Mouse (Mus musculus) gastrocnemius, adult 18-20 months (tissue): ENCODE results near the gene Hist1h3b. TPM values are rescaled to one million over a fixed set of nuclear protein-coding genes. Genes with fewer than 3 reads are reported as not detected.
"Not testable (repeated sequence)": the region's sequence is repeated elsewhere in the genome, so short reads cannot be mapped to it uniquely, and the experiment has no call there.

ENCODE experiments used
- DNase-seq: peaks from one replicate; pipeline ENCODE4 v3.0.0; 2021; ENCODE audit warnings: low spot score
- total RNA-seq, 2 experiments: library from RNA; stranded (reverse); gene quantifications; 2 replicates each; pipeline ENCODE4 v1.2.3; 2021

Hist1h3b gene
- total RNA-seq, 2 experiments from 2014 or later = 1.3 TPM; not detected in 1

DNA sequence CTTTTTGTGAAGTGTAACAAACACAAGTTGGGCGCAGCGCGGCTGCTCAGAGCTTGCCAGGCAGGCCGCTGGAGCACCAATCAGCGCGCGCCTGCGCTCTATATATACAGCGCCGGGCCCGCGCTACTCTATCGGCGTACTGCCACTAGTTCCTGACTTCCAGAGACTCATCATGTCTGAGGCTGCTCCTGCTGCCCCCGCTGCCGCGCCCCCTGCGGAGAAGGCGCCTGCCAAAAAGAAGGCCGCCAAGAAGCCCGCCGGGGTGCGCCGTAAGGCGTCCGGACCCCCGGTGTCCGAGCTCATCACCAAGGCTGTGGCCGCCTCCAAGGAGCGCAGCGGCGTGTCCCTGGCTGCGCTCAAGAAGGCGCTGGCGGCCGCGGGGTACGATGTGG lies 13.4 kb upstream of the Hist1h3b start, which contains the start of gene Hist1h1c:
TSS of gene Hist1h1c (plus strand) at position 132 of the 392 bp plus-strand sequence.
- DNase-seq = peak; percentile 82

DNA sequence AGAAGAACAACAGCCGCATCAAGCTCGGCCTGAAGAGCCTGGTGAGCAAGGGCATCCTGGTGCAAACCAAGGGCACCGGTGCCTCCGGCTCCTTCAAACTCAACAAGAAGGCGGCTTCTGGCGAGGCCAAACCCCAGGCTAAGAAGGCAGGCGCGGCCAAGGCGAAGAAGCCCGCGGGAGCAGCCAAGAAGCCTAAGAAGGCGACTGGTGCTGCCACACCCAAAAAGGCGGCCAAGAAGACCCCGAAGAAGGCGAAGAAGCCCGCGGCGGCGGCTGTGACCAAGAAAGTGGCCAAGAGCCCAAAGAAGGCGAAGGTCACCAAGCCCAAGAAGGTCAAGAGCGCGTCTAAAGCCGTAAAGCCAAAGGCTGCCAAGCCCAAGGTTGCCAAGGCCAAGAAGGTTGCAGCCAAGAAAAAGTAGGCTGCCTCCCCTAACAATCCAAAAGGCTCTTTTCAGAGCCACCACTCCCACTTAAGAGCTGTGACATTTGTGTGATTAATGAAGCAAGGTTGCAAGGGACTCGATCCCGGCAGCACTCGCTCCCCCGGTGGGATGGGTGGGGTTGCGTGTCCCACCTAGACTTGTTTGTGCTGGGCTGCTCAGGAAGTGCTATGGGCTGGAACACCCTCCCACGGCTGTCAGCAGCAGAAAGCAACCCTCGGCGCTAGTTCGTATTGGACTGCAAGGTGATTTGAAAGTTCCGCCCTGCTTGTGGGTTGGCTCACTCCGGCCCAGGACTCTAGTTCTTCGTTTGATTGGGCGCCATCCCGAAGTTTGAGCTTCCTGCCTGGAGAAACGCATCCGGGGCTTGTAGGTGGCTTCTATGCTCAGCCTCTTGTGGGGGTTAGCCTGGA lies 12.8 kb upstream of the Hist1h3b start:
- peak; percentile 96 for DNase-seq

DNA sequence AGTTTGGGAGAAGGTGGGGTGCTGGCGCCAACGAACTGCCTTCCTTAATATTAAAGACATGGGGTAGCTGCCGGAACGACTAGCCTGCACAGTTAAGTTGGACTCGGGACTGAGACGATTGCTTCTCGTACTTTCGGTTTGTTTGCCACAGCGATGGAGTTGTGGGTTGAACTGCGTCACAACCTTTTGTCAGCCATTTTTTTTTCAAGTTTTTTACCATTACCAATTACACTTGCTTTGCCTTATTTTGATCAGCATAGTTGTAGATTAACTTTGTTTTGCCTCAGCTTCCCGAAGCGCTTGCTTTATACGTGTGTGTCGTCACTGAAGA lies 12.2 kb upstream of the Hist1h3b start:
- DNase-seq = no peak

DNA sequence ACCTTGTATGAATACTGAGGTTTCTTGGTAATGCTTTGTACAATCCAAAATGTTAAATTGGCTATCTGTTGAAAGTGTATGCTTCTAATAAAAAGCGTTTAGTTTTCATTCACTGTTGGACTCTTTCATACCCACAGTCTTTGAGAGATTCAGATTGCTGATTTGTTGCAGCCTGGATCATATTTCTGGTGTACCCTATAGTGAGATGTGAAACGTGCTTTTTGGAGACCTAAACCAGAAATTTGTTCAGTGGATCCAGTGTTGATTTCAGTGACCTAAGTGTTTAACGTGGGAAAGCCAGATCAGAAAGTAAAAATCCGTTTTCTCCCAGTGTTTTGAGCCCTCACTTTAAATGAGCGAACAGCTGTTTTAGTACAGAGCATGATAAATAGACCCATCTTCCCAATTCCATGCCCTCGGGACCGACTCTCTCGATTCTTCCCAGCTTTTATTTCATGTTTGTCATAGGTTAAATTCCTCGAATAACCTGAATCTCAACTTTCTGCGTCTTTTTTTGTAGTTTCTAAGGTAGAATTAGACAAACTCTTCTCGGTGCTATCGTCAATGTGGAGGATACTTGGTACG lies 11.7 kb upstream of the Hist1h3b start:
- no peak for DNase-seq

DNA sequence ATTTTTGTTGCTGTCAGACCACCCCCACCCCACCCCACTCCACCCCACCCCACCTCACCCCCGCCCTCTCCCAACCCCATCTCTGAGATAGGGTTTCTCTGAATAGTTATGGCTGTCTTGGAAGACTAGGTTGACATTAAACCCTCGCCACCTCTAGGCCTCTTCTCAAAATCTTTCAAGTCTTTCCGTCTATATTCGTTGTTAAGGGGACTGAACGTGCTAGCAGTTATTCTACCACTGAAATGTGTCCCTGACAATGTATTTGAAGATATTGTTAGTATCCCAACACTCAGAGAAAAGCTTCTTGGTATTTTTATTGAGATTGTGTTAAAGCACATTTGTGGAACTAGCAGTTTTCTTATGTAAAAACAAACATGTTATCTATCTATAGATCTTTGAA lies 11.2 kb upstream of the Hist1h3b start:
- DNase-seq = no peak

DNA sequence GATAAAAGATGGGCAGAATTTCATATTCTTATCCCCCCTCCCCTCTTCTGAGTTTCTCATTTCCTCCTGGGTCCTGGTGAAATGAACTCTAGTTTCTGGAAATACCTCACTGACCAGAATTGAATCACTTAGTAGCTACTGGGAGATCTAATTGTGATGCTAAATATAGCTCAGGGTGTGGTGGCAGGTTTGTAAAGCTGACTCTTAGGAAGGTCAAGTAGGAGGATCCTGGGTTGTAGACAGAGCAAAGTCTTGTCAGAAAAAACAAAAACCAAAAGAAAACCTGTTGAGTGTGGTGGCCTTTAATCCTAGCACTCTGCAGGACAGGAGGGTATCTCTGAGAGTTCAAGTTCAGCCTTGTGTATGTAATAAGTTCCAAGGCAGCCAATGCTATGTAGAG lies 10.1 kb upstream of the Hist1h3b start:
- no peak for DNase-seq

DNA sequence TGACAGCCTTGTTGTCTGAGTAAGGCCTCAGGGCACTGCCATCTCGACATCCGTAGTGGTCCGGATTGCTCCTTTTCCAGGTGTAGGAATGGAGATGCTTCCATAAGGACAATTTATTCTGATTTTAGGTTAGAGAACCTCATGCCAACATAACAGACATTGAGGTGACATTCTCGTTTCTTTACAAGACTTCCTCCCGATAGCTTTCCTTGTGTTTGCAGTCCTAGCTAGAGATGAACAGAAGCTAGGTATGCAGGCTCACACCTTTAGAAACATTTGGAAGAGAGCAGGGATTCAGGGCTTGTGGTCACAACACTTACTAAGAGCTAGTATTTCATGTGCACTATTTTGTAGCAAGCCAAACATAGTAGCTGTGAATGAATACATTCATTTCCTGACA lies 8.9 kb upstream of the Hist1h3b start:
- DNase-seq = no peak

DNA sequence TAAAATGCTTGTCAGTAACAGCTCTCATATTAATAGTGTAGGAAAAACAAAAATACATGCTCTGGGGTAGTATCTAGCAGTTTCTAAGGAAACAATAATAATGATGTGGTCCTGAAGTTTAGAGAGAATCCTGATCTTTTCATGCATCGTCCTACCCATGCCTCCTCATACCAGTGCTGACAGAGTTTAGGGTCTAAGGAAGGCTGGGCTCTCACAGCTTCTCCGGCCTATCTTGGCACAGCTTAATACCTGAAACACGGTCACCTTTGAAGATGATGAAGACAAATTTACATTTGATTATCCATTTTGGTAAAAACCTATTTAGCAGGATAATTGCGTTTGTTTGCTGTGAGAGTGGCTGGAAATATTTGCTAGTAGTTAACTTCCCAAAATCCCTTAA lies 8.1 kb upstream of the Hist1h3b start:
- no peak for DNase-seq

DNA sequence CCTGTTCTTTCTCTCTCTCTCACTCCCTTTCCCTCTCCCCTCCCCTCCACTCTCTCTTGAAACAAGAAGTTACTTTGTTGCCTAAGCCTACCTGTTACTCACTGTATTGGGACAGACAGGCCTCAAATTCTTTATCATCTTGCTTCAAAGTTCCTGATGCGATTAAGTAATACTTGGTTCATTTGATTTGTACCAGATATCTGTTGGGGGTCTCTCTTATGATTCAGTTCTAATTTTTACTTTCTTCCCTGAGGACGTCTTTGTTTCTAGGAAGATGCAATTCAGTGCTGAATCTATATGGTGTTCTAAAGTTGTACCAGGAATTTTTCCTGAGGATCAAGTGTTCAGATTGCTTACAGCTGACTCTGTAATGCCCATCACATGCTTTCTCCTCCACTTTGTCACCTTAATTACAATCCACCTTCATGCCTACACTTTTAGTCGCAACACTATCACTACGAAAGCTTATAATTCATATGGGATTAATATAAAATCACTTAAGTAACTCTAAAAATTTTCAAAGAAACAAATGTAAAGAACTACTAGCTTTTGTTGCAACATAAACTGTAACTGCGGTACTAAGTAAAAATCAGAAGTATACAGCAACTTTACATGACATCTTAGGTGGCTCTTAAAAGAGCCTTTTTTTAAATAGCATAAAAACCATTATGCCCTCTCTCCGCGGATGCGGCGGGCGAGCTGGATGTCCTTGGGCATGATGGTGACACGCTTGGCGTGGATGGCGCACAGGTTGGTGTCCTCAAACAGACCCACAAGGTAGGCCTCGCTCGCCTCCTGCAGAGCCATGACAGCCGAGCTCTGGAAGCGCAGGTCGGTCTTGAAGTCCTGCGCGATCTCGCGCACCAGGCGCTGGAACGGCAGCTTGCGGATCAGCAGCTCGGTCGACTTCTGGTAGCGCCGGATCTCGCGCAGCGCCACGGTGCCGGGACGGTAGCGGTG lies 7.4 kb upstream of the Hist1h3b start:
- DNase-seq = no peak

DNA sequence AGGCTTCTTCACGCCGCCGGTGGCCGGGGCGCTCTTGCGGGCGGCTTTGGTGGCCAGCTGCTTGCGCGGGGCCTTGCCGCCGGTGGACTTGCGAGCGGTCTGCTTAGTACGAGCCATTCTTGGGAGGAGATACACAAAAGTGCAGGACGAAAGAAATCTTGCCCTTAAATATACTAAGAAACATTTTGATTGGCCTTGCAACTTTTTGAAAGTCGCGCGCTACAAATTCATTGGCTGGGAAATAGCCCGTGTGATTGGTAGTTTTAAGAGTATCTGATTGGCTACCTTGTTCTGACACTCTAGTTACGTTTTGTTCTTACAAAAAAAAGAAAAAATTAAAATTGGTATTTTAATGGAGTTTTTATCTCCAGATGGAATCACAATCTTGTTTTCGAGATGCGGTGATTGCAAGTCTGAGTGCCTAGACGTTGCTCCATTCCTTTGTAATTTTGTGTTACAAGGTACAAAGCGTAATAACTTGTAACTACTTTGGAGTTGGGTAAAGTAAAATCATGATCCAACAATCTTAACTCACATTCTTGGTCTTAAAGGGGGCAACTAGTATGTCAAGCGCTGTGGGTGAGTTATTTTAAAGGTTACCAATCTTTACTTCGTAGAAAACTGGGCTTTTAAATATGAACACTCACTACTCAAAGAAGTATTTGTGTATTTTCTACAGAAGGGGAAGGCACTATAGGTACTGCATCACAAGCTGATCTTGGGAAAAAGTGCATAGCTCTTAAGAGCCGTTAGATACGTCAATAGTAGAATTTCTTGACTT lies 6.5 kb upstream of the Hist1h3b start, which contains the start of gene Hist1h3c:
TSS of gene Hist1h3c (minus strand) at position 222 of the 781 bp plus-strand sequence.
- DNase-seq = peak; percentile 80

DNA sequence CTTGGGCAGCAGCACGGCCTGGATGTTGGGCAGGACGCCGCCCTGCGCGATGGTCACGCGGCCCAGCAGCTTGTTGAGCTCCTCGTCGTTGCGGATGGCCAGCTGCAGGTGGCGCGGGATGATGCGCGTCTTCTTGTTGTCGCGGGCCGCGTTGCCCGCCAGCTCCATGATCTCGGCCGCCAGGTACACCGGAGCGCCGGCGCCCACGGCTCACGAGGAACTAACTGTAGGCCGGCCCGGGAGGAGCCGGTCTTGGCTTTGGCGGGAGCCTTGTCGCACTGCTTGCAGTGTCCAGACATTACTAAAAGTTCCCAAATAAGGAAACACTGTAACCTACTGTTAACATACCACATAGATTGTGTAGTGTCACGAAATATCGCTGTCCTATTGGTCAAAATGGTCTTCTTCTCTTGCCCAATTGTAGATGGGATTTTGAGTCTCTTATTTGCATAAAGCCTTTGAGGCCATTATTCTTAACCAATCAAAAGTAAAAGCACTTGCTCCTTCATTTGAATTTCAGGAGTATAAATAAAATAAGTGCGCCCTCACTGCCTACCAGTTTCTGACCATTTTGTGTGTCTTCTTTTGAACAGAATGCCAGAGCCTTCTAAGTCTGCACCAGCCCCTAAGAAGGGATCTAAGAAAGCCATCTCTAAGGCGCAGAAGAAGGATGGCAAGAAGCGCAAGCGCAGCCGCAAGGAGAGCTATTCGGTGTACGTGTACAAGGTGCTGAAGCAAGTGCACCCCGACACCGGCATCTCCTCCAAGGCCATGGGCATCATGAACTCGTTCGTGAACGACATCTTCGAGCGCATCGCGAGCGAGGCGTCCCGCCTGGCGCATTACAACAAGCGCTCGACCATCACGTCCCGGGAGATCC lies 5.6 kb upstream of the Hist1h3b start, which contains the start of gene Hist1h2bb:
TSS of gene Hist1h2bb (plus strand) at position 534 of the 880 bp plus-strand sequence.
- DNase-seq = peak; percentile 43

DNA sequence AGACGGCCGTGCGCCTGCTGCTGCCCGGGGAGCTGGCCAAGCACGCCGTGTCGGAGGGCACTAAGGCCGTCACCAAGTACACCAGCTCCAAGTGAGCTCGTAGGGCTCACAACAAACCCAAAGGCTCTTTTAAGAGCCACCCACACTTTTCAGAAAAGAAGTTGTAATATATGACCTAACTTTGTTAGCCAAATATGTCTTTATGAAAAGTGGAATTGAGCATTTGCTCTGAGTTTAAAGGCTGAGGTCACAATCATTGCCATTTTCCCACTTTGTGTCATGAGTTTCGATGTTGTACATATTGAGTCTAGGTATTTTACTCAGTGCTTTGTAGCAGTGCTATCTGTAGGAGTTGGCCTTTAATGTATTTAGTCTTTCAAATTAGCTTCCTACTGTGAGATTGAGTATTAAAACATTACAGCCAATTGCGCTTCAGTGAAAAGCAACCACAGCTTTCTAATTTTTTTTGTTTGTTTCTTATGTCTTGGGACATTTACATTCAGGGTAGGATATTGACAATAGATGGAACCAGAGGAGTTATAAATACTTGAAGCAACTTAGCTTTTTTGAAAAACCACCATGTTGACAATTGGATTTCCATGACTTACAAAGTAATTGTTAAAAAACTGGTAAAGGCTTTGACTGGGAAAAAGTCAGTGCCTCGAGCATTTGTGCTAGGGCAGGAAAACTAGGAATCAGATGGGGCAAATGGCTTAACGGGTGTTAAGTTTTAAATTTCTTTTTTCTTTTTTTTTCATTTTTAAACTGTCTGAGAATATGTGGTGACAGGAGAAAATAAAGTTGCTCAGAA lies 4.8 kb upstream of the Hist1h3b start:
- no peak for DNase-seq

DNA sequence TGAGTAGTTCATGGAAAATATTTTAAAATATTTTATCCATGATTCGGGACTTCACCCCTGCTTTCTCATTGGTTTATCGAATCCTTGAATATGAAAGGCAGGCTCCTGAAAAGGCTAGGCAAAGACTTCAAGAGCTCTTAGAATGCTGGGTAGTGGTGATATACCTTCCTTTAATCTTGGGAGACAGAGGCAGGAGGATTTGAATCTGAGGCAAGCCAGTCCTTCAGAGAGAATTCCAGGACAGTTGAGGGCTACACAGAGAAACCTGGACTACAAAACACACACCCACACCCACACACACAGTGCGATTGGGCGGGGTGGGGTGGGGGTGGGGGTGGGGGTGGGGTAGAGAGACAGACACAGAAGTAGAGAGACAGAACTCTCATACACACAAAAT lies 4.2 kb upstream of the Hist1h3b start:
- no peak for DNase-seq

DNA sequence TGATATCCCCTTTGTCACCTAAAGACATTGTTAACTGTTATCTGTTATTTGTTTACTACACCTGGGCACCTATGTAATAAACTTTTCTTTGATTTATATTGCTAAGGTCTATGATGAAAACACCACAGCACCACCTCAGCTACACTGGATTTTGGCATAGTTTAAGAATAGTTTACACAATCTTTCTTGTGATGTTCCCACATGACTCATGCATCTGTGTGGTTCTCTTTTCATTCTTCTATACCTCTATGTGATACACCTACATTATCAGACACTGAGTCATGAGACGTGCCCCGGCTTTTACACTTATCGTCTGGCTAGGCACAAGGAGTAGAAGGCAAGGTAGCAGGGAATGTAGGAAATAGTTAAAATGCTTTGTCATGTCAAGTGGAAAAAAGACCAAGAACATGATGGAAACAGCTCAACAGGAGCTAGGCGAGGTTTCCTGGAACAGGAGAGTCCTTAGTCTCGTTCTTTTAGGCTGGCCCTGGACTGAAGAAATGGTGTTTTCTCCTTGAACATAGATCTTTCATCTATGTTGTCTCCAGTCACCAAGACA lies 2.4 kb upstream of the Hist1h3b start:
- no peak for DNase-seq

DNA sequence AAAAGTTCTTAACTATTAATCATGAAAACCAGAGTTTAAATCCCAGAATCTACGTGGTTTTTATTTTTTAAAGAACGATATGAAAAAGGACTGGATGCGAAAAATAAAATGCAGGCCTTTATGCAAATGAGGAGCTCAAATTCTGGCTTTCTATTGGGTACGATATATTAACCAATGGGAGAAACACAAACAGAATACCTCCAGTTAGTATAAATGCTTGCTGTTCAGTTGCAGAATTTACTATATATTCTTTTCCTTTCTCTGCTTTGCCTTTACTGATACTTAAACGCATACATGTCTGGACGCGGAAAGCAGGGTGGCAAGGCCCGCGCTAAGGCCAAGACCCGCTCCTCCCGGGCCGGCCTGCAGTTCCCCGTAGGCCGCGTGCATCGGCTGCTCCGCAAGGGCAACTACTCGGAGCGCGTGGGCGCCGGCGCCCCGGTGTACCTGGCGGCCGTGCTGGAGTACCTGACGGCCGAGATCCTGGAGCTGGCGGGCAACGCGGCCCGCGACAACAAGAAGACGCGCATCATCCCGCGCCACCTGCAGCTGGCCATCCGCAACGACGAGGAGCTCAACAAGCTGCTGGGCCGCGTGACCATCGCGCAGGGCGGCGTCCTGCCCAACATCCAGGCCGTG lies 1.1 kb upstream of the Hist1h3b start, which contains the start of gene Hist1h2ab:
TSS of gene Hist1h2ab (plus strand) at position 288 of the 639 bp plus-strand sequence.
- not testable (repeated sequence) for DNase-seq

DNA sequence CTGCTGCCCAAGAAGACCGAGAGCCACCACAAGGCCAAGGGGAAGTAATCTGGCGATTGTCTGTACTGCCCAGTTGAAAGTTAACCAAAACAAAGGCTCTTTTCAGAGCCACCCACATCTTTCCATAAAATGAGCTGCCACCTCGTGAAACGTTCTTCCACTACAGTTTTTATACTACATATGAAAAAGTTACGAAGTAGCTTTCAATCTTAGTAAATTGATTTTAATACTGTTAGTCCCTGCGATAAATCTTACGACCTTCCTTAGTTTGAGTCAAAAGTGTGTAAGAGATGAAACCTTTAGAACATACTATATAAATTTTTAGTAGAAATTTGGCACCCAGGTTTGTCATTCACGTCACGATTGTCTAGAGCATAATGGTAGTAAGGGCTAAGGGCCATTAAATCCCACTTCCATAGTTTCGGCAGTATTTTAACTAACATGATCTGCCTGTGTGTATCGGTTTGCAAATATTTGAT lies 550 bp upstream of the Hist1h3b start:
- DNase-seq = no peak

DNA sequence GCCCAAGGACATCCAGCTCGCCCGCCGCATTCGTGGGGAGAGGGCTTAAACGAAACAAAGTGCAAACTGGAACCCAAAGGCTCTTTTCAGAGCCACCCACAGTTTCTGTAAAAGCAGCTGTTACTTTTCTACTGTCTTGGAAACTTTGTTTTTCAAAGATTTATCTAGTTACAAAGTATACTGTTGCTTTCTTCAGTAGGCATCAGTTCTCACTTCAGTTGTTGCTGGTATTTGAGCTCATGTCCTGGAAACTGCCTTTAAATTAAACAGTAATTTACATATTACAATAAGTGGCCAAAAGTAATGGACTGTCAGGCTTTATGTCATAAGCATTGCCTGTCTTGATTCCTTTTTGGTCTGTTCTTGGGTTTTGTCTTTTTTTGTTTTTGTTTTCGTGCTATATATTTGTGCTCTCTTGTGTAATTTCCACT lies 690 bp downstream of the Hist1h3b start:
- no peak for DNase-seq
